ENCODE assay signal across 16 mouse cellular contexts in genomic region chr2:31126048-31126447, GRCm38 (mm10). TPM values are rescaled to one million over a fixed set of nuclear protein-coding genes. Genes with fewer than 3 reads are reported as not detected.
DNase-seq lines count a peak whose midpoint lies in the region; TF ChIP-seq lines count a peak whose summit lies in the region.
"Had no signal": no experiment of that assay in that cellular context is flagged by ENCODE, and none has a peak within 500 bp of the region (broad histone marks: within the 10 kb centered on the region; RNA-seq: fewer than 3 reads in every experiment).

No protein-coding gene starts in this region.

- H3K79me2 ChIP-seq in macrophage (ENCODE audit: inconsistent target), result peaks cover 98% of the 10 kb centered on the region

- 93% methylated on average over 9 of the region's 9 CpGs for WGBS in macrophage (ENCODE audit: missing documents)

- peak overlapping the region; percentile 64 for H3K27ac ChIP-seq in gastrocnemius, adult 2 months
- H3K27ac ChIP-seq in layer of hippocampus, adult 2 months, result peak overlapping the region; percentile 70; the same call in 1 of the 2 replicates
- H3K27ac ChIP-seq in macrophage, result peak overlapping the region; percentile 74; the same call in 1 of the 2 replicates
- H3K27ac ChIP-seq: embryonic facial prominence, embryonic 10.5 days; forebrain, embryonic 13.5 days; hindbrain, embryonic 15.5 days had no signal

- no peaks in the 10 kb centered on the region for H3K9me3 ChIP-seq in E14TG2a.4 (ENCODE audit: low read length)
- H3K9me3 ChIP-seq: embryonic facial prominence, embryonic 10.5 days; forebrain, embryonic 13.5 days; heart, embryonic 15.5 days; hindbrain, embryonic 15.5 days had no signal

- DNase-seq in gastrocnemius, adult 2 months, result no peak
- DNase-seq in gastrocnemius, adult 18-20 months (ENCODE audit: low spot score), result no peak
- DNase-seq in layer of hippocampus, adult 2 months (ENCODE audit: low spot score in 2 of 2), result no peak
- DNase-seq in layer of hippocampus, postnatal 25 days (ENCODE audit: extremely low spot score in 1 of 2, low spot score in 1 of 2), result no peak
- DNase-seq: adrenal gland, adult 2 months; adrenal gland, postnatal 25 days; cerebellum, postnatal 10 days; forebrain, postnatal 0 days; gastrocnemius, postnatal 14 days had no signal

- H3K36me3 ChIP-seq in E14TG2a.4 (ENCODE audit: insufficient read depth, low read length) (peaks cover 48% of the 10 kb centered on the region), macrophage (ENCODE audit: inconsistent target) (no peaks in the 10 kb centered on the region)
- H3K36me3 ChIP-seq: heart, embryonic 15.5 days; hindbrain, embryonic 15.5 days had no signal

- no peak for TF ChIP-seq CTCF in gastrocnemius, adult 2 months (IDR thresholded peaks at IDR 0.05)
- TF ChIP-seq CTCF in layer of hippocampus, adult 2 months (conservative IDR thresholded peaks at IDR 0.05), result no peak
- no peak for TF ChIP-seq CTCF in E14TG2a.4 (conservative IDR thresholded peaks at IDR 0.05; ENCODE audit: low read length)

- H3K27me3 ChIP-seq in E14TG2a.4 (ENCODE audit: insufficient read depth, low read length), result no peaks in the 10 kb centered on the region
- H3K27me3 ChIP-seq: CH12.LX; forebrain, embryonic 13.5 days; heart, embryonic 15.5 days; hindbrain, embryonic 15.5 days had no signal

- peaks cover 95% of the 10 kb centered on the region for H3K4me1 ChIP-seq in E14TG2a.4 (replicated peaks; ENCODE audit: low read depth, low read length)

- intact Hi-C loops in gastrocnemius, adult 2 months (cut with DNase I), result no loop called here

- H3K4me3 ChIP-seq in gastrocnemius, adult 2 months, result no peak overlapping the region
- H3K4me3 ChIP-seq in layer of hippocampus, adult 2 months, result no peak overlapping the region
- H3K4me3 ChIP-seq in E14TG2a.4 (replicated peaks; ENCODE audit: low read length), result 0 out of 2 replicates have a peak overlapping the region, but pooled peaks have one; percentile 54
- H3K4me3 ChIP-seq in macrophage (ENCODE audit: inconsistent target), result no peak overlapping the region
- H3K4me3 ChIP-seq: embryonic facial prominence, embryonic 10.5 days; forebrain, embryonic 13.5 days; heart, embryonic 15.5 days; hindbrain, embryonic 15.5 days had no signal

RNA-seq across cellular contexts. Expression of gene Fnbp1, which starts 15.8 kb away (rescaled TPM):
- 10 to 100 TPM in 1 of 2 experiments, 1 to 10 TPM in 1; 7.9 to 13.2 TPM for total RNA-seq in gastrocnemius, adult 2 months (2021)
- 10 to 100 TPM in 1 of 2 experiments, 1 to 10 TPM in 1; 9.2 to 11.9 TPM for total RNA-seq in gastrocnemius, adult 18-20 months (2021)
- total RNA-seq in layer of hippocampus, adult 2 months (2021), result 100 to 1,000 TPM; 113 to 120 TPM
- total RNA-seq in layer of hippocampus, postnatal 25 days (2021), result 100 to 1,000 TPM in 1 of 2 experiments, 10 to 100 TPM in 1; 95.1 to 118 TPM
- total RNA-seq in macrophage (2018; cell fraction: chromatin; rRNA removed), result 100 to 1,000 TPM; 230 to 652 (median 349) TPM
- total RNA-seq in macrophage (2018; cell fraction: cytosol; rRNA removed), result 10 to 100 TPM; 45.7 to 98.1 (median 65.6) TPM
- 100 to 1,000 TPM; 117 to 400 (median 216) TPM for total RNA-seq in macrophage (2018; cell fraction: nucleus; rRNA removed)
- 77.2 to 118 TPM (median 110 TPM) in 3 replicates for polyA plus RNA-seq in macrophage (2018)

RNA-seq across cellular contexts. Expression of gene Gpr107, which starts 26.1 kb away (rescaled TPM):
- total RNA-seq in gastrocnemius, adult 2 months (2021), result 10 to 100 TPM; 24.5 to 29.0 TPM
- total RNA-seq in gastrocnemius, adult 18-20 months (2021), result 10 to 100 TPM; 21.7 to 23.4 TPM
- 10 to 100 TPM; 50.5 to 53.1 TPM for total RNA-seq in layer of hippocampus, adult 2 months (2021)
- total RNA-seq in layer of hippocampus, postnatal 25 days (2021), result 10 to 100 TPM; 45.2 to 49.6 TPM
- total RNA-seq in macrophage (2018; cell fraction: chromatin; rRNA removed), result 100 to 1,000 TPM; 139 to 319 (median 251) TPM
- 10 to 100 TPM; 30.7 to 54.7 (median 44.4) TPM for total RNA-seq in macrophage (2018; cell fraction: cytosol; rRNA removed)
- total RNA-seq in macrophage (2018; cell fraction: nucleus; rRNA removed), result 100 to 1,000 TPM in 15 of 26 experiments, 10 to 100 TPM in 11; 80.4 to 185 (median 108) TPM
- polyA plus RNA-seq in macrophage (2018), result 44.0 to 60.9 TPM (median 45.0 TPM) in 3 replicates

Comparison
In these comparisons a context has a peak if more than half of its experiments do, and no peak if none do; other contexts are left out.
1. RNA of gene Fnbp1, which starts 15.8 kb away (total RNA-seq): 113 to 120 TPM in layer of hippocampus, adult 2 months and 95.1 to 118 TPM in layer of hippocampus, postnatal 25 days; 7.9 to 13.2 TPM in gastrocnemius, adult 2 months and 9.2 to 11.9 TPM in gastrocnemius, adult 18-20 months; every median in the first group is over 4 times any median in the second.
2. Peak in every context shown above with its lines, with median percentiles within 50 percentile points of each other: H3K27ac ChIP-seq.